Comparison of ENCODE assay signal across 9 mouse cellular contexts in the genomic region with DNA sequence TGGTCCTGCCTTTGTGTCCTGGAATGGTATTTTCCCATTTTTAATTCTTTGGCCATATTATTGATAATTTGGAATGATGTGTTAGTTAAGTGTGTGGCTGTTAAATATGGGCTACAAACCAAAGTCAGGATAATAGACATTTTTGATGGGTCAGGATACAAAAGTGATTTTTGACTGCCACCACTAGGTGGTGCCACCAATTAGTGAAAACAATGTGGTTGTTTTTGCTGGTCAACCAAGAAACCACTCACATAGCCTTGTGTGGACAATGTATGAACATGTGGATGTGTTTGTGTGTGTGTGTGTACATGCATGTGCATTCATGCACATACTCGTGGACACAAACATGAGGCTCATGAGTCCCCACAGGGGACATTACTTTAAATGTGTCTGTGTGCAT. TPM values are rescaled to one million over a fixed set of nuclear protein-coding genes. Genes with fewer than 3 reads are reported as not detected.
DNase-seq lines count a peak whose midpoint lies in the region; ATAC-seq and TF ChIP-seq lines count a peak whose summit lies in the region.
"Had no signal": no experiment of that assay in that cellular context is flagged by ENCODE, and none has a peak within 500 bp of the region (broad histone marks: within the 10 kb centered on the region; RNA-seq: fewer than 3 reads in every experiment).

No protein-coding gene starts in this region.

- no peak for TF ChIP-seq EP300 in liver, embryonic 14.5 days (IDR thresholded peaks at IDR 0.05; ENCODE audit: low read depth)

- DNase-seq in cerebellum, postnatal 14 days: peak; percentile 64 to 76
- DNase-seq in liver, embryonic 14.5 days (ENCODE audit: low read depth in 3 of 3, low spot score in 3 of 3): no peak
- DNase-seq in liver: no peak
- peak; percentile 68 for DNase-seq in ZHBTc4 (ENCODE audit: low read depth, low spot score)
- DNase-seq in kidney, postnatal 14 days: peak; percentile 65
- DNase-seq in frontal cortex, postnatal 25 days (ENCODE audit: low spot score in 2 of 2): no peak

- no peak overlapping the region for H3K9ac ChIP-seq in liver, embryonic 14.5 days (replicated peaks)

- no peak overlapping the region for H3K4me2 ChIP-seq in liver, embryonic 14.5 days (ENCODE audit: low read depth)

- H3K36me3 ChIP-seq in liver, embryonic 14.5 days (replicated peaks; ENCODE audit: control insufficient read depth, insufficient read depth, low read depth): no peaks in the 10 kb centered on the region

- H3K4me3 ChIP-seq in liver, embryonic 14.5 days (ENCODE audit: insufficient read depth in 1 of 2, low read depth in 2 of 2, low read length in 2 of 2): no peak overlapping the region

- no peak for ATAC-seq in cerebellum, adult (ENCODE audit: insufficient number of reproducible peaks, low FRiP score, low TSS enrichment)
- no peak for ATAC-seq in liver, embryonic 14.5 days (ENCODE audit: insufficient read depth)
- ATAC-seq in erythroid progenitor cell, adult 5-6 weeks (replicated peaks; ENCODE audit: low FRiP score, poor library complexity, severe bottlenecking): no peak

- peak; percentile 62 for TF ChIP-seq CTCF in liver, embryonic 14.5 days (IDR thresholded peaks at IDR 0.05; ENCODE audit: low read depth)

- H3K4me1 ChIP-seq in liver, embryonic 14.5 days (replicated peaks; ENCODE audit: control insufficient read depth in 2 of 2, insufficient read depth in 2 of 2, low read length in 1 of 2): peaks cover 4 to 26% of the 10 kb centered on the region in 2 experiments; a peak in 3 of 4 replicates

- no peak overlapping the region for H3K27ac ChIP-seq in liver, embryonic 14.5 days

- H3K27me3 ChIP-seq in liver, embryonic 14.5 days (ENCODE audit: control insufficient read depth, insufficient read depth, low read length): no peaks in the 10 kb centered on the region

- 3% methylated on average over 1 of the region's 1 CpGs for WGBS in liver, embryonic 14.5 days (ENCODE audit: insufficient replicate concordance)

- H3K9me3 ChIP-seq in liver, embryonic 14.5 days (ENCODE audit: control insufficient read depth, low read length): no peaks in the 10 kb centered on the region

RNA-seq across cellular contexts. Expression of a gene that starts 2.2 kb away (rescaled TPM):
- polyA plus RNA-seq in liver, embryonic 14.5 days (2012; rRNA removed): 0.08 and 0.09 TPM in 2 replicates
- polyA plus RNA-seq in liver, embryonic 14.5 days (2014; fragmentation: Nextera tagmentation; extraction: Ambion mirVana): 0.06 and 0.21 TPM in 2 replicates
- not detected in 2 replicates for total RNA-seq in erythroid progenitor cell, adult 5-6 weeks (2015; ENCODE audit: low replicate concordance)
- not detected in 2 replicates for total RNA-seq in erythroid progenitor cell, adult 5-6 weeks (2017; ENCODE audit: low replicate concordance)

RNA-seq across cellular contexts. Expression of a gene that starts 5.1 kb away (rescaled TPM):
- polyA plus RNA-seq in liver, embryonic 14.5 days (2012; rRNA removed): 0.01 and 0.02 TPM in 2 replicates
- 0.03 TPM in 1 of 2 replicates, not detected in the other for polyA plus RNA-seq in liver, embryonic 14.5 days (2014; fragmentation: Nextera tagmentation; extraction: Ambion mirVana)
- not detected in 2 replicates for total RNA-seq in erythroid progenitor cell, adult 5-6 weeks (2015; ENCODE audit: low replicate concordance)
- not detected in 2 replicates for total RNA-seq in erythroid progenitor cell, adult 5-6 weeks (2017; ENCODE audit: low replicate concordance)

RNA-seq across cellular contexts. Expression of a gene that starts 14.7 kb away (rescaled TPM):
- not detected in 2 replicates for polyA plus RNA-seq in liver, embryonic 14.5 days (2012; rRNA removed)
- not detected in 2 replicates for polyA plus RNA-seq in liver, embryonic 14.5 days (2014; fragmentation: Nextera tagmentation; extraction: Ambion mirVana)
- not detected in 2 replicates for total RNA-seq in erythroid progenitor cell, adult 5-6 weeks (2015; ENCODE audit: low replicate concordance)
- not detected in 2 replicates for total RNA-seq in erythroid progenitor cell, adult 5-6 weeks (2017; ENCODE audit: low replicate concordance)
- polyA plus RNA-seq: heart, embryonic 16.5 days had no signal

RNA-seq across cellular contexts. Expression of a gene that starts 24.2 kb away (rescaled TPM):
- not detected in 2 replicates for polyA plus RNA-seq in liver, embryonic 14.5 days (2012; rRNA removed)
- polyA plus RNA-seq in liver, embryonic 14.5 days (2014; fragmentation: Nextera tagmentation; extraction: Ambion mirVana): not detected in 2 replicates
- total RNA-seq in erythroid progenitor cell, adult 5-6 weeks (2015; ENCODE audit: low replicate concordance): not detected in 2 replicates
- total RNA-seq in erythroid progenitor cell, adult 5-6 weeks (2017; ENCODE audit: low replicate concordance): not detected in 2 replicates
- polyA plus RNA-seq: heart, embryonic 16.5 days had no signal

RNA-seq across cellular contexts. Expression of a gene that starts 46.0 kb away (rescaled TPM):
- polyA plus RNA-seq in liver, embryonic 14.5 days (2012; rRNA removed): not detected in 2 replicates
- polyA plus RNA-seq in liver, embryonic 14.5 days (2014; fragmentation: Nextera tagmentation; extraction: Ambion mirVana): not detected in 2 replicates
- total RNA-seq in erythroid progenitor cell, adult 5-6 weeks (2015; ENCODE audit: low replicate concordance): not detected in 2 replicates
- total RNA-seq in erythroid progenitor cell, adult 5-6 weeks (2017; ENCODE audit: low replicate concordance): not detected in 2 replicates
- polyA plus RNA-seq: heart, embryonic 16.5 days had no signal

Comparison
In these comparisons a context has a peak if more than half of its experiments do, and no peak if none do; other contexts are left out.
1. DNase-seq: peak in cerebellum, postnatal 14 days (2 of 2), ZHBTc4 (single experiment) and kidney, postnatal 14 days (single experiment); none in liver, embryonic 14.5 days (0 of 3), liver (single experiment) and frontal cortex, postnatal 25 days (0 of 2).